Mouse (Mus musculus): Measurements from ENCODE around the gene Pus7l.

GRCm38 (mm10) chr15:94590083-94590482, 46.7 kb upstream of the Pus7l start:
- no peak for TF ChIP-seq EP300 (IDR thresholded peaks at IDR 0.05; ENCODE audit: low read depth)
- TF ChIP-seq CTCF (IDR thresholded peaks at IDR 0.05; ENCODE audit: low read depth): no peak
